Mouse (Mus musculus): ENCODE data around the gene Rreb1.

DNA sequence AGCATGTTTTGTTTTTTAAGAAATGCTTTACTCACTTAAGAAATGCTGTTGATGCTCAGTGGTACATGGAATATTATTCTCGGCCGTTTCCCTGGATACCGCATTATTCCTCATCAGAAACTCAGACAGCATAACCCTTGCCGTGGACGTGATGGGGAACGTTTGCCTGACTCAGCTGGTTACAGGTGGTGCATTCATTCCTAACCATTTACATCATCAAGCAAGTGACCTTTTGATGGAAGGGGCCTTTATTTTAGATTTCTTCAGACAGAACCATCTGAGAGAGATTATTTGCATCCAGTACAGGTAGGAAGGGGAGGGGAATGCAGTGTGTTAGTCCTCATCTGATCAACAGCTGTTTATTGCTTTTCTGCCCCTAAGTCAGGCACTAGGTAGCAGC lies 50.7 kb downstream of the Rreb1 start:
- TF ChIP-seq CTCF (IDR thresholded peaks at IDR 0.05; ENCODE audit: low read depth, low read length) (no peak), POLR2A (IDR thresholded peaks at IDR 0.05; ENCODE audit: insufficient read depth, low read length) (no peak)

All from ES-Bruce4 (cell line).